In genomic region chr4:152027524-152027923, GRCm38 (mm10) we compare ENCODE assay signal across 8 mouse cellular contexts. TPM values are rescaled to one million over a fixed set of nuclear protein-coding genes. Genes with fewer than 3 reads are reported as not detected.
DNase-seq lines count a peak whose midpoint lies in the region; ATAC-seq and TF ChIP-seq lines count a peak whose summit lies in the region.

TSS of gene Zbtb48 (minus strand) at chr4:152027671.

- peak within 1 kb of the TSS; percentile 74 for H3K9ac ChIP-seq in forebrain, embryonic 16.5 days (replicated peaks; ENCODE audit: low read depth, low read length)
- peak within 1 kb of the TSS; percentile 68 for H3K9ac ChIP-seq in lung, embryonic 14.5 days

- no peak for TF ChIP-seq CTCF in G1E (IDR thresholded peaks at IDR 0.05; ENCODE audit: low read depth, low read length)
- TF ChIP-seq CTCF in layer of hippocampus, adult 2 months (conservative IDR thresholded peaks at IDR 0.05), result no peak
- no peak for TF ChIP-seq CTCF in lung, embryonic 14.5 days (IDR thresholded peaks at IDR 0.05; ENCODE audit: low read depth)
- no peak for TF ChIP-seq CTCF in olfactory bulb, adult 2 months (IDR thresholded peaks at IDR 0.05; ENCODE audit: insufficient read depth, low read depth, low read length)
- TF ChIP-seq CTCF in thymus, adult 2 months (IDR thresholded peaks at IDR 0.05; ENCODE audit: borderline replicate concordance, control insufficient read depth, extremely low read depth, insufficient read depth, low read length, poor library complexity), result no peak; the same call in none of the 2 replicates

- peak within 1 kb of the TSS; percentile 91 for H3K4me2 ChIP-seq in forebrain, embryonic 16.5 days (ENCODE audit: low read length)
- H3K4me2 ChIP-seq in lung, embryonic 14.5 days, result peak within 1 kb of the TSS; percentile 98

- peaks cover 43% of the 10 kb centered on the region for H3K36me3 ChIP-seq in G1E (replicated peaks)
- H3K36me3 ChIP-seq in forebrain, embryonic 16.5 days (ENCODE audit: control insufficient read depth, insufficient read depth), result no peaks in the 10 kb centered on the region
- H3K36me3 ChIP-seq in lung, embryonic 14.5 days (ENCODE audit: insufficient read depth), result peaks cover 23% of the 10 kb centered on the region
- no peaks in the 10 kb centered on the region; the same call in 1 of the 2 replicates for H3K36me3 ChIP-seq in thymus, adult 2 months (ENCODE audit: control insufficient read depth, insufficient read depth, low read length)

- peak within 1 kb of the TSS; percentile 54; the same call in 1 of the 2 replicates for H3K27ac ChIP-seq in forebrain, embryonic 16.5 days (ENCODE audit: low read length)
- H3K27ac ChIP-seq in layer of hippocampus, adult 2 months, result peak within 1 kb of the TSS; percentile 92
- peak within 1 kb of the TSS; percentile 54; the same call in 1 of the 2 replicates for H3K27ac ChIP-seq in lung, embryonic 14.5 days (ENCODE audit: low read depth)
- H3K27ac ChIP-seq in olfactory bulb, adult 2 months (ENCODE audit: insufficient read depth, low read depth, low read length), result no peak within 1 kb of the TSS
- no peak within 1 kb of the TSS for H3K27ac ChIP-seq in thymus, adult 2 months (ENCODE audit: control insufficient read depth, insufficient read depth, low read length)

- peak; percentile 95 for TF ChIP-seq POLR2A in olfactory bulb, adult 2 months (IDR thresholded peaks at IDR 0.05; ENCODE audit: insufficient read depth, low read depth, low read length)
- TF ChIP-seq POLR2A in thymus, adult 2 months (IDR thresholded peaks at IDR 0.05; ENCODE audit: control insufficient read depth, extremely low read depth, insufficient read depth, low read length, poor library complexity), result peak; percentile 77

- ATAC-seq in G1E (ENCODE audit: extremely low read depth, insufficient number of reproducible peaks, low FRiP score, poor library complexity, severe bottlenecking), result peak; percentile 97
- ATAC-seq in forebrain, embryonic 16.5 days, result peak; percentile 100
- ATAC-seq in lung, embryonic 14.5 days (ENCODE audit: insufficient read depth), result peak; percentile 98

- WGBS in forebrain, embryonic 16.5 days, result 0% methylated on average over 33 of the region's 35 CpGs
- under 1% methylated on average over 35 of the region's 35 CpGs for WGBS in lung, embryonic 14.5 days
- under 1% methylated on average over 35 of the region's 35 CpGs for WGBS in olfactory bulb, adult 2 months
- WGBS in thymus, adult 2 months, result under 1% methylated on average over 35 of the region's 35 CpGs

- peaks cover 27% of the 10 kb centered on the region for H3K27me3 ChIP-seq in G1E (ENCODE audit: insufficient read depth, low read length)
- no peaks in the 10 kb centered on the region for H3K27me3 ChIP-seq in forebrain, embryonic 16.5 days (replicated peaks; ENCODE audit: control insufficient read depth, insufficient read depth, low read length)
- no peaks in the 10 kb centered on the region for H3K27me3 ChIP-seq in lung, embryonic 14.5 days (ENCODE audit: insufficient read depth, low read length)
- no peaks in the 10 kb centered on the region for H3K27me3 ChIP-seq in thymus, adult 2 months (ENCODE audit: control insufficient read depth, insufficient read depth, low read length)

- intact Hi-C loops in heart, postnatal 36 days (cut with DNase I), result loop anchor here (1.0 kb wide), 1 partner anchor 19 kb away; the partner anchor contains the start of gene Klhl21

- DNase-seq in G1E (ENCODE audit: low spot score), result peak; percentile 97
- peak; percentile 96 to 99 for DNase-seq in cerebellum, adult 18-20 months
- peak; percentile 95 for DNase-seq in heart, postnatal 36 days
- peak; percentile 96 to 98 for DNase-seq in layer of hippocampus, adult 2 months (ENCODE audit: low spot score in 2 of 2)
- peak; percentile 99 for DNase-seq in lung, embryonic 14.5 days
- peak; percentile 96 for DNase-seq in thymus, adult 2 months

- H3K9me3 ChIP-seq in G1E (replicated peaks), result no peaks in the 10 kb centered on the region
- no peaks in the 10 kb centered on the region for H3K9me3 ChIP-seq in forebrain, embryonic 16.5 days (ENCODE audit: control insufficient read depth, low read length)
- H3K9me3 ChIP-seq in lung, embryonic 14.5 days (ENCODE audit: low read depth, low read length), result no peaks in the 10 kb centered on the region

- H3K4me3 ChIP-seq in G1E (ENCODE audit: low read depth, low read length), result peak within 1 kb of the TSS; percentile 89
- H3K4me3 ChIP-seq in forebrain, embryonic 16.5 days (replicated peaks; ENCODE audit: low read length), result peak within 1 kb of the TSS; percentile 78
- peak within 1 kb of the TSS; percentile 85 for H3K4me3 ChIP-seq in layer of hippocampus, adult 2 months
- peak within 1 kb of the TSS; percentile 73 for H3K4me3 ChIP-seq in lung, embryonic 14.5 days (ENCODE audit: low read depth, low read length)
- peak within 1 kb of the TSS; percentile 70 for H3K4me3 ChIP-seq in olfactory bulb, adult 2 months (ENCODE audit: insufficient read depth, low read depth, low read length)
- H3K4me3 ChIP-seq in thymus, adult 2 months (ENCODE audit: control insufficient read depth, insufficient read depth, low read length), result peak within 1 kb of the TSS; percentile 87

- peaks cover 46% of the 10 kb centered on the region for H3K4me1 ChIP-seq in G1E (ENCODE audit: insufficient read depth, low read depth, low read length)
- H3K4me1 ChIP-seq in forebrain, embryonic 16.5 days (replicated peaks; ENCODE audit: control insufficient read depth, insufficient read depth, low read length), result peaks cover 39% of the 10 kb centered on the region
- H3K4me1 ChIP-seq in lung, embryonic 14.5 days (ENCODE audit: insufficient read depth), result peaks cover 14% of the 10 kb centered on the region
- peaks cover 39% of the 10 kb centered on the region for H3K4me1 ChIP-seq in olfactory bulb, adult 2 months (ENCODE audit: control insufficient read depth, insufficient read depth, low read length)
- peaks cover 21% of the 10 kb centered on the region for H3K4me1 ChIP-seq in thymus, adult 2 months (replicated peaks; ENCODE audit: control insufficient read depth, insufficient read depth, low read length)

RNA-seq across cellular contexts. Expression of gene Zbtb48, which starts in this region (rescaled TPM):
- total RNA-seq in G1E (2014; fragmentation: Nextera tagmentation) (13.9 and 24.5 TPM in 2 replicates), G1E (2017) (9.3 and 9.8 TPM in 2 replicates)
- polyA plus RNA-seq in G1E (2012), result 12.4 and 13.4 TPM in 2 replicates
- polyA plus RNA-seq in forebrain, embryonic 16.5 days (2015; fragmentation: Nextera tagmentation; extraction: Ambion mirVana), result 23.4 and 25.4 TPM in 2 replicates
- total RNA-seq in heart, postnatal 36 days (2021), result 1 to 10 TPM; 3.5 to 4.4 TPM
- total RNA-seq in layer of hippocampus, adult 2 months (2021), result 10 to 100 TPM; 12.7 to 16.9 TPM
- 22.7 and 26.8 TPM in 2 replicates for polyA plus RNA-seq in lung, embryonic 14.5 days (2014; fragmentation: Nextera tagmentation; extraction: Ambion mirVana)
- not detected in 2 replicates for polyA plus RNA-seq in olfactory bulb, adult 2 months (2012; ENCODE audit: insufficient read depth, insufficient read length, low replicate concordance, missing spikeins)
- 27.4 and 31.2 TPM in 2 replicates for polyA plus RNA-seq in thymus, adult 2 months (2012; rRNA removed)

Comparison
In these comparisons a context has a peak if more than half of its experiments do, and no peak if none do; other contexts are left out.
1. RNA of gene Zbtb48 (polyA plus RNA-seq): 27.4 to 31.2 TPM in thymus, adult 2 months, 23.4 to 25.4 TPM in forebrain, embryonic 16.5 days, 22.7 to 26.8 TPM in lung, embryonic 14.5 days and 12.4 to 13.4 TPM in G1E; not detected in olfactory bulb, adult 2 months; every median in the first group is over 10 times any median in the second.
2. H3K27ac ChIP-seq: peak in forebrain, embryonic 16.5 days (single experiment), layer of hippocampus, adult 2 months (single experiment) and lung, embryonic 14.5 days (single experiment); none in olfactory bulb, adult 2 months (single experiment) and thymus, adult 2 months (single experiment).
3. Peak in every context shown above with its lines, with median percentiles within 50 percentile points of each other: ATAC-seq, DNase-seq and H3K4me3 ChIP-seq.